In genomic region chr9:102639510-102639909, GRCm38 (mm10) we compare ENCODE assay signal across 25 mouse cellular contexts. TPM values are rescaled to one million over a fixed set of nuclear protein-coding genes. Genes with fewer than 3 reads are reported as not detected.
DNase-seq lines count a peak whose midpoint lies in the region; ATAC-seq and TF ChIP-seq lines count a peak whose summit lies in the region.
"Had no signal": no experiment of that assay in that cellular context is flagged by ENCODE, and none has a peak within 500 bp of the region (broad histone marks: within the 10 kb centered on the region; RNA-seq: fewer than 3 reads in every experiment).

No protein-coding gene starts in this region.

- 76% methylated on average over 8 of the region's 8 CpGs for WGBS in intestine, embryonic 14.5 days
- WGBS in intestine, postnatal 0 days = 52% methylated on average over 8 of the region's 8 CpGs
- 57% methylated on average over 8 of the region's 8 CpGs for WGBS in lung, embryonic 15.5 days
- 63% methylated on average over 8 of the region's 8 CpGs for WGBS in stomach, embryonic 15.5 days

- H3K27ac ChIP-seq in gastrocnemius, adult 2 months = 0 out of 2 replicates have a peak overlapping the region, but pooled peaks have one; percentile 9
- H3K27ac ChIP-seq in intestine, embryonic 14.5 days (ENCODE audit: low read depth) = peak overlapping the region; percentile 59
- no peak overlapping the region; the same call in 1 of the 2 replicates for H3K27ac ChIP-seq in intestine, postnatal 0 days (ENCODE audit: low read depth, low read length)
- peak overlapping the region; percentile 75 for H3K27ac ChIP-seq in lung, embryonic 15.5 days
- peak overlapping the region; percentile 68; the same call in 1 of the 2 replicates for H3K27ac ChIP-seq in stomach, embryonic 15.5 days
- H3K27ac ChIP-seq: hindbrain, embryonic 12.5 days; midbrain, embryonic 15.5 days; neural tube, embryonic 15.5 days had no signal

- peaks cover 42% of the 10 kb centered on the region for H3K4me1 ChIP-seq in intestine, embryonic 14.5 days (replicated peaks; ENCODE audit: control insufficient read depth, insufficient read depth, low read length)
- no peaks in the 10 kb centered on the region; the same call in 1 of the 2 replicates for H3K4me1 ChIP-seq in intestine, postnatal 0 days (replicated peaks; ENCODE audit: control insufficient read depth, insufficient read depth, low read length)
- peaks cover 61% of the 10 kb centered on the region for H3K4me1 ChIP-seq in lung, embryonic 15.5 days
- peaks cover 34% of the 10 kb centered on the region for H3K4me1 ChIP-seq in stomach, embryonic 15.5 days

- no peak overlapping the region for H3K9ac ChIP-seq in intestine, embryonic 14.5 days (ENCODE audit: low read length)
- H3K9ac ChIP-seq in intestine, postnatal 0 days (ENCODE audit: low read depth, low read length) = no peak overlapping the region
- H3K9ac ChIP-seq in lung, embryonic 15.5 days = no peak overlapping the region
- no peak overlapping the region for H3K9ac ChIP-seq in stomach, embryonic 15.5 days
- H3K9ac ChIP-seq: hindbrain, embryonic 12.5 days; midbrain, embryonic 15.5 days; neural tube, embryonic 15.5 days had no signal

- H3K36me3 ChIP-seq in intestine, embryonic 14.5 days (ENCODE audit: control insufficient read depth, insufficient read depth, low read length) = peaks cover 2% of the 10 kb centered on the region; the same call in 1 of the 2 replicates
- H3K36me3 ChIP-seq in intestine, postnatal 0 days (ENCODE audit: control insufficient read depth, insufficient read depth) = no peaks in the 10 kb centered on the region
- no peaks in the 10 kb centered on the region for H3K36me3 ChIP-seq in lung, embryonic 15.5 days
- H3K36me3 ChIP-seq in stomach, embryonic 15.5 days = no peaks in the 10 kb centered on the region
- H3K36me3 ChIP-seq: hindbrain, embryonic 12.5 days; midbrain, embryonic 15.5 days had no signal

- ATAC-seq in intestine, embryonic 14.5 days (replicated peaks; ENCODE audit: low FRiP score, low TSS enrichment, low read depth) = no peak
- ATAC-seq in intestine, postnatal 0 days = no peak
- no peak for ATAC-seq in lung, embryonic 15.5 days (ENCODE audit: borderline replicate concordance, extremely low read depth, low FRiP score, low TSS enrichment)
- ATAC-seq in stomach, embryonic 15.5 days (ENCODE audit: insufficient read depth, low FRiP score, low read depth) = no peak
- ATAC-seq: activated CD4-positive, CD25-positive, alpha-beta regulatory T cell, adult 4 months; CD4-positive, CD25-positive, alpha-beta regulatory T cell, adult 4 months; forebrain, embryonic 14.5 days; lung, postnatal 0 days; midbrain, embryonic 15.5 days had no signal

- no peak for TF ChIP-seq CTCF in gastrocnemius, adult 2 months (IDR thresholded peaks at IDR 0.05)
- TF ChIP-seq CTCF in intestine, postnatal 0 days (IDR thresholded peaks at IDR 0.05; ENCODE audit: low read depth) = no peak

- H3K9me3 ChIP-seq in intestine, embryonic 14.5 days (ENCODE audit: control insufficient read depth, low read length) = no peaks in the 10 kb centered on the region
- no peaks in the 10 kb centered on the region for H3K9me3 ChIP-seq in intestine, postnatal 0 days (ENCODE audit: control insufficient read depth)
- H3K9me3 ChIP-seq in lung, embryonic 15.5 days = no peaks in the 10 kb centered on the region
- no peaks in the 10 kb centered on the region for H3K9me3 ChIP-seq in stomach, embryonic 15.5 days
- H3K9me3 ChIP-seq: hindbrain, embryonic 12.5 days; megakaryocyte, embryonic 14.5 days; midbrain, embryonic 15.5 days; neural tube, embryonic 15.5 days had no signal

- intact Hi-C loops in gastrocnemius, adult 2 months (cut with DNase I) = no loop called here

- no peak for DNase-seq in gastrocnemius, adult 2 months
- DNase-seq in gastrocnemius, postnatal 10 days = no peak
- DNase-seq in intestine, embryonic 14.5 days (ENCODE audit: low spot score) = no peak
- no peak for DNase-seq in lung, postnatal 36 days
- DNase-seq in cerebellum, adult 18-20 months = no peak
- DNase-seq: adrenal gland, postnatal 25 days; cerebellum, adult 11 months; cerebellum, postnatal 14 days; gastrocnemius, postnatal 25 days; right cerebral cortex, postnatal 14 days; spleen, adult 18-20 months; thymus, adult 18-20 months had no signal

- no peaks in the 10 kb centered on the region for H3K27me3 ChIP-seq in intestine, embryonic 14.5 days (replicated peaks; ENCODE audit: control insufficient read depth, insufficient read depth, low read length)
- H3K27me3 ChIP-seq in intestine, postnatal 0 days (replicated peaks; ENCODE audit: control insufficient read depth, insufficient read depth, low read length) = no peaks in the 10 kb centered on the region
- H3K27me3 ChIP-seq in lung, embryonic 15.5 days = no peaks in the 10 kb centered on the region
- no peaks in the 10 kb centered on the region for H3K27me3 ChIP-seq in stomach, embryonic 15.5 days (replicated peaks)
- H3K27me3 ChIP-seq: hindbrain, embryonic 12.5 days; midbrain, embryonic 15.5 days; neural tube, embryonic 15.5 days had no signal

- no peak overlapping the region for H3K4me3 ChIP-seq in gastrocnemius, adult 2 months
- no peak overlapping the region for H3K4me3 ChIP-seq in intestine, embryonic 14.5 days (ENCODE audit: low read depth, low read length)
- no peak overlapping the region for H3K4me3 ChIP-seq in intestine, postnatal 0 days (ENCODE audit: low read depth, low read length)
- no peak overlapping the region for H3K4me3 ChIP-seq in lung, embryonic 15.5 days
- no peak overlapping the region for H3K4me3 ChIP-seq in stomach, embryonic 15.5 days (replicated peaks)
- H3K4me3 ChIP-seq: hindbrain, embryonic 12.5 days; megakaryocyte, embryonic 14.5 days; midbrain, embryonic 15.5 days; myocyte; neural tube, embryonic 15.5 days had no signal

- H3K4me2 ChIP-seq in intestine, embryonic 14.5 days (ENCODE audit: low read length) = no peak overlapping the region
- H3K4me2 ChIP-seq in intestine, postnatal 0 days (replicated peaks; ENCODE audit: low read depth) = no peak overlapping the region
- no peak overlapping the region for H3K4me2 ChIP-seq in lung, embryonic 15.5 days
- H3K4me2 ChIP-seq in stomach, embryonic 15.5 days = no peak overlapping the region
- H3K4me2 ChIP-seq: hindbrain, embryonic 12.5 days; liver, embryonic 11.5 days; midbrain, embryonic 15.5 days; neural tube, embryonic 15.5 days had no signal

RNA-seq across cellular contexts. Expression of gene Cep63, which starts 13.2 kb away (rescaled TPM):
- 10 to 100 TPM; 18.5 to 25.2 TPM for total RNA-seq in gastrocnemius, adult 2 months (2021)
- 10 to 100 TPM; 35.5 to 39.0 TPM for total RNA-seq in gastrocnemius, postnatal 10 days (2021)
- polyA plus RNA-seq in intestine, embryonic 14.5 days (2014; fragmentation: Nextera tagmentation; extraction: Ambion mirVana) = 40.2 and 46.2 TPM in 2 replicates
- 25.8 and 30.8 TPM in 2 replicates for polyA plus RNA-seq in intestine, postnatal 0 days (2015; fragmentation: Nextera tagmentation; extraction: Ambion mirVana)
- 49.9 and 59.8 TPM in 2 replicates for polyA plus RNA-seq in lung, embryonic 15.5 days (2015; fragmentation: Nextera tagmentation; extraction: Ambion mirVana)
- 41.0 and 48.7 TPM in 2 replicates for polyA plus RNA-seq in stomach, embryonic 15.5 days (2015; fragmentation: Nextera tagmentation; extraction: Ambion mirVana)

RNA-seq across cellular contexts. Expression of gene Anapc13, which starts 13.4 kb away (rescaled TPM):
- 100 to 1,000 TPM; 217 to 239 TPM for total RNA-seq in gastrocnemius, adult 2 months (2021)
- 100 to 1,000 TPM; 251 to 261 TPM for total RNA-seq in gastrocnemius, postnatal 10 days (2021)
- polyA plus RNA-seq in intestine, embryonic 14.5 days (2014; fragmentation: Nextera tagmentation; extraction: Ambion mirVana) = 212 and 216 TPM in 2 replicates
- polyA plus RNA-seq in intestine, postnatal 0 days (2015; fragmentation: Nextera tagmentation; extraction: Ambion mirVana) = 182 and 204 TPM in 2 replicates
- 166 and 183 TPM in 2 replicates for polyA plus RNA-seq in lung, embryonic 15.5 days (2015; fragmentation: Nextera tagmentation; extraction: Ambion mirVana)
- polyA plus RNA-seq in stomach, embryonic 15.5 days (2015; fragmentation: Nextera tagmentation; extraction: Ambion mirVana) = 191 and 196 TPM in 2 replicates
